Mouse (Mus musculus) neural tube, embryonic 13.5 days (tissue): Measurements from ENCODE around the gene Cep152. TPM values are rescaled to one million over a fixed set of nuclear protein-coding genes. Genes with fewer than 3 reads are reported as not detected.

Experiments
- ATAC-seq: fragments of 200-750 bp; cut with Nextera tagmentation; 2 replicates; pipeline ENCODE4 v1.8.0; 2017; ENCODE audit warnings: low read depth, mild to moderate bottlenecking, moderate TSS enrichment, moderate library complexity
- H3K27ac ChIP-seq: fragments of 300-500 bp; sonication (generic); replicated peaks from 2 replicates; pipeline ENCODE4 v1.5.1; 2015; ENCODE audit warnings: moderate library complexity, mild to moderate bottlenecking, inconsistent platforms
- H3K27me3 ChIP-seq: fragments of 300-500 bp; sonication (generic); 2 replicates; pipeline ENCODE4 v1.6.1; 2015; ENCODE audit warnings: mild to moderate bottlenecking, inconsistent platforms
- H3K36me3 ChIP-seq: fragments of 300-500 bp; sonication (generic); 2 replicates; pipeline ENCODE4 v1.6.1; 2015; ENCODE audit warnings: mild to moderate bottlenecking, inconsistent platforms
- H3K4me1 ChIP-seq: fragments of 300-500 bp; sonication (generic); replicated peaks from 2 replicates; pipeline ENCODE4 v1.6.1; 2015; ENCODE audit warnings: inconsistent platforms
- H3K4me2 ChIP-seq: fragments of 300-500 bp; sonication (generic); 2 replicates; pipeline ENCODE4 v1.6.1; 2015; ENCODE audit warnings: inconsistent platforms, mild to moderate bottlenecking, moderate library complexity
- H3K4me3 ChIP-seq: fragments of 300-500 bp; sonication (generic); 2 replicates; pipeline ENCODE4 v1.5.1; 2015; ENCODE audit warnings: mild to moderate bottlenecking, inconsistent platforms
- H3K9ac ChIP-seq: fragments of 300-500 bp; sonication (generic); 2 replicates; pipeline ENCODE4 v1.6.1; 2015; ENCODE audit warnings: moderate library complexity, mild to moderate bottlenecking, inconsistent platforms
- H3K9me3 ChIP-seq: fragments of 300-500 bp; sonication (generic); 2 replicates; pipeline ENCODE4 v1.6.1; 2016; ENCODE audit warnings: inconsistent platforms
- WGBS: fragments of 180-500 bp; shearing (Covaris S2); methylation state at CpG from one replicate; pipeline ENCODE4 v1.1.7; 2015; 5-methylcytosine and 5-hydroxymethylcytosine counted together
- polyA plus RNA-seq: library from polyadenylated mRNA; unstranded; fragments of >200 nt; fragmentation: Nextera tagmentation; extraction: Ambion mirVana; gene quantifications from 2 replicates; pipeline ENCODE4 v1.2.1, GENCODE M21; 2015

The Cep152 gene
- polyA plus RNA-seq, 1 experiment from 2014 or later = 2.4 TPM

DNA sequence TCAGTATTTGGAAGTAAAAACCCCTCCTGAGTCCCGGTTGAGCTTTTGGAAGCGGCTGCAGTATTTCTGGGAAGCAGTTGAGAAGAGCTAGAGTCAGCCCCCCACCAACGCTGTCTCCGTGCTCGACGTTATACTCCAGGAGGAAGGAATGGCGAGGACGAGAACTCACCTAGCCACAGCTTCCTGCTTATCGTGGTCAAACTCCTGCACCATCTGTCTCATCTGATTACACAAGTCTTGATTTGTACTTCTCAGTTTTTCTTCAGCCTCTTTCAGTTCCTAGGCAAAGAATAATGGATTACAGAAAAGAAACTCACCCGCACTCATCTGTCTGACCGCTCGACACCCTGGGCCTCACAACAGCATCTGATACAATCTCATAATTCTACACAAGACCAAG, 35.6 kb downstream of the Cep152 start:
- Histone ChIP-seq H3K9ac (no peak overlapping the region), H3K27ac (no peak overlapping the region), H3K4me2 (no peak overlapping the region), H3K9me3 (no peaks in the 10 kb centered on the region), H3K27me3 (no peaks in the 10 kb centered on the region), H3K4me3 (no peak overlapping the region), H3K36me3 (peaks cover 47% of the 10 kb centered on the region), H3K4me1 (no peaks in the 10 kb centered on the region)
- 94% methylated on average over 12 of the region's 12 CpGs for WGBS
- ATAC-seq = no peak

DNA sequence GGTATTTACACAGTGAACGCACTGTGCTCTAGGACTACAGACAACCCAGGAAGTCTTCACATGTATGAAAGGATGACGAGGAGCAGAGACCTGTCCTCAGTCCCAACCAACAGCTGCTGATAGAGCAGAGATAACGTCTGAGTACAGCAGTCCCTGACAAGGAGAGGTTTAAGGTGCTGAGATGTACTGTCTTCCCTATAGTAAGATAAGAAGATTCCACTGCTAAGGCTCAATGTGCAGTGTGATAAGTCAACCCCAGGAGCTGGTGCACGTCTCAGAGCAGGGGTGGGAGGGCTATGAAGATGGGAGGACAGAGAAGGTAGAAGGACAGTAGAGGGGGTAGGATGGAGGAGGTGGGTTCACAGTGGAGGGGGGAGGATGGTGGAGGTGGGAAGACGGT, 43.8 kb downstream of the Cep152 start:
- H3K36me3 ChIP-seq = peaks cover 56% of the 10 kb centered on the region
- no peak for ATAC-seq
- H3K9me3 ChIP-seq = no peaks in the 10 kb centered on the region
- no peak overlapping the region for H3K4me3 ChIP-seq
- no peak overlapping the region for H3K27ac ChIP-seq
- no peak overlapping the region for H3K9ac ChIP-seq
- 89% methylated on average over 5 of the region's 5 CpGs for WGBS
- no peaks in the 10 kb centered on the region for H3K27me3 ChIP-seq
- no peaks in the 10 kb centered on the region for H3K4me1 ChIP-seq
- no peak overlapping the region for H3K4me2 ChIP-seq

DNA sequence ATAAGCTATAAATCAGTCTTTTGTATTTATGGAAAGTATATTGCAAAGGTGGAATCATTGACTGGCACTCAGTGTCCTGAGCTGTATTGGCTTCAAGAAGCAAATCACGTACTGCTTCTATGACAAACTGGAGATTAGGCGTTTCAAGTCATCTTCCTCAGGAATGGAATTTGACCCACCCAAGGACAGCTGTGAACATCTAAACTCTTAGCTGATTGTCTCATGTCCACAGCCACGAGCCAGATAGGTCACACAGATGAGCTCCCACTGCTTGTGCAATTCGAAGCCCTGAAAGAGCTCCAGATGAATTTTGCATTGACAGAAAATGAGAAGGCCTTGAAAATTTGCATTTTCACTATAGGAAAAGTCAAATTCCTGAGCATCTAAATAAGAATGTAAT, 47.2 kb downstream of the Cep152 start:
- H3K36me3 ChIP-seq = peaks cover 69% of the 10 kb centered on the region
- H3K4me2 ChIP-seq = no peak overlapping the region
- no peak overlapping the region for H3K4me3 ChIP-seq

DNA sequence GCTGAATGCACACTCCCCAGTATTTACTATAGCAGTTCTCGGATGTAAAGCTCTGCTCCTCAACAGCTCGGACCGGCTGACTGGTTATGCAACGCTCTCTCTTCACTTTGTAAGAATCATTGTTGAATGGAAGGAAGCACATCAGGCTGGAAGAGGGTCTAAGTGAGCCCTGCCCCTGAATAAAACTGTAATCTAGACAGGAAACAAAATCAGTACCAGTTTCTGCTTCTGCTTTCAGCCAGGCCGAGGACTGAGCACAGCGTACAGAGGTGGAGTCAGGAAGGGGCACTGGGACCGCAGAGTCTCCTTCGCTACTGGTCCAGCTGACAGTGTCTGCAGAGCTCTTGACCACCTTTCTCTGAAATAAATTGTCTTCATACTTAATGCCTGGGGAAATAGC, 48.4 kb downstream of the Cep152 start:
- Histone ChIP-seq H3K9ac (no peak overlapping the region), H3K9me3 (no peaks in the 10 kb centered on the region), H3K4me2 (no peak overlapping the region), H3K4me3 (no peak overlapping the region), H3K27ac (no peak overlapping the region), H3K27me3 (no peaks in the 10 kb centered on the region), H3K36me3 (peaks cover 65% of the 10 kb centered on the region), H3K4me1 (no peaks in the 10 kb centered on the region)
- no peak for ATAC-seq
- WGBS = 91% methylated on average over 8 of the region's 8 CpGs

More for the DNA sequence above, 47.2 kb downstream of the Cep152 start:
- no peak overlapping the region for H3K9ac ChIP-seq
- no peak for ATAC-seq
- no peaks in the 10 kb centered on the region for H3K27me3 ChIP-seq
- H3K27ac ChIP-seq = no peak overlapping the region
- WGBS = 83% methylated on average over 4 of the region's 4 CpGs
- H3K9me3 ChIP-seq = no peaks in the 10 kb centered on the region
- H3K4me1 ChIP-seq = no peaks in the 10 kb centered on the region

DNA sequence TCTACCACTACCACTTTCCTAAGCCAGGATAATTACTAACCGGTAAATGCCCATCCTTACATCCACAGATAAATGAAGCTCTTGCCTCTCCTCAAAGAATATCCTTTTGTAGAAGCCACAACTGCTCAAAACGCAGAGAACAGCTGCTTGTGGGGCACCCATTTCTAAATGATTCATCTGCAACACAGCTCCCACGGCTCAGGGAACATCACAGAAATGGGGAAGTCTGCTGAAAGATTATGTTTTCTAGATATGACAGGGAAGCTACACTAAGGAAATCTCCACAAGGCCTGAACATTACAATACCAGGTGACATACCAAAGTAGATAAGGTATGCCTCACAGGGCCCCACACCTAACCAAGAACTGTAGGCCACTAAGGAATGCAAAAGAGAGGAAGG, 49.1 kb downstream of the Cep152 start:
- no peak for ATAC-seq
- Histone ChIP-seq H3K4me3 (no peak overlapping the region), H3K27ac (no peak overlapping the region), H3K9ac (no peak overlapping the region), H3K9me3 (no peaks in the 10 kb centered on the region), H3K4me1 (no peaks in the 10 kb centered on the region), H3K36me3 (peaks cover 63% of the 10 kb centered on the region), H3K27me3 (no peaks in the 10 kb centered on the region), H3K4me2 (no peak overlapping the region)
- WGBS = 88% methylated on average over 3 of the region's 3 CpGs

DNA sequence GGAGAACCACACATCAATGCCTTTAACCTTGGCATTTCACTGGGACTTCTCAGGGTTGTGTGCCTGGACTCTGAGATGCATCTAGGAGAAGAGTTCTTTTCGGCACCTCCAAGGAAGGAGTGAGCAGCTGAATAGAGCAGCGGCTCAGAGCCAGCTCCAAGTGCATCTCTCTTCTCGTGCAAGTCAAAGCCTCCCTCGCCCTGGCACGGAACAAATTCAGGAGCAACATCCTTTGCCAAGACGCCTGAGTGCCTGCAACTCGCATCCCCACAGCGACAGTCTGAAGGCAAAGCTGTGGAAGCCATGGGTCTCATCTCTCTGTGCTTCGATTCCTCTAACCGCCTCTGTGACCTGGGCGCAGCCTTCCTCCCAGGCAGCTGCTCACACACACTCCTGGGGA, 61.0 kb downstream of the Cep152 start:
- H3K4me2 ChIP-seq = no peak overlapping the region
- H3K27me3 ChIP-seq = no peaks in the 10 kb centered on the region
- no peak overlapping the region for H3K4me3 ChIP-seq
- no peak overlapping the region for H3K27ac ChIP-seq
- peaks cover 44% of the 10 kb centered on the region for H3K36me3 ChIP-seq
- no peak overlapping the region for H3K9ac ChIP-seq
- peaks cover under 1% of the 10 kb centered on the region; the same call in 1 of the 2 replicates for H3K4me1 ChIP-seq
- no peaks in the 10 kb centered on the region for H3K9me3 ChIP-seq
- 92% methylated on average over 11 of the region's 11 CpGs for WGBS
- no peak for ATAC-seq

DNA sequence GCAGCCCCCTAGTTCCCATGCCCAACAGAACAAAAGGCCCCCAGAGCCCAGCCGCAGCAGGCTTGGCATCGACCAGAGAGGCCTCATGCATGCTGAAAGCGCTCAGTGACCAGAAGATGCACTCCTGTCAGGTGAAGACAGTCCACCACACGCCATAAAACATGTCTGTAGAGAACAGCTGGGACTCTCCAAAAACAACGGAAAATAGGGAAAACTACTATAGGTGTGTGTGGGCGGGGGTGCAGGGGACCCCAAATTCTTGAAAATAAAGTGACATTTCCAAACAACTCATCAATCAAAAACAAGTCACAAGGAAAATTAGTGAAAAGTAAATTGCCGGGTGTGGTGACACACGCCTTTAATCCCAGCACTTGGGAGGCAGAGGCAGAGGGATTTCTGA, 62.5 kb downstream of the Cep152 start:
- ATAC-seq = no peak
- Histone ChIP-seq H3K27me3 (no peaks in the 10 kb centered on the region), H3K36me3 (peaks cover 34% of the 10 kb centered on the region), H3K4me2 (no peak overlapping the region), H3K27ac (no peak overlapping the region), H3K4me3 (no peak overlapping the region), H3K4me1 (peaks cover 6% of the 10 kb centered on the region; the same call in 1 of the 2 replicates), H3K9me3 (no peaks in the 10 kb centered on the region), H3K9ac (no peak overlapping the region)
- 83% methylated on average over 8 of the region's 8 CpGs for WGBS

DNA sequence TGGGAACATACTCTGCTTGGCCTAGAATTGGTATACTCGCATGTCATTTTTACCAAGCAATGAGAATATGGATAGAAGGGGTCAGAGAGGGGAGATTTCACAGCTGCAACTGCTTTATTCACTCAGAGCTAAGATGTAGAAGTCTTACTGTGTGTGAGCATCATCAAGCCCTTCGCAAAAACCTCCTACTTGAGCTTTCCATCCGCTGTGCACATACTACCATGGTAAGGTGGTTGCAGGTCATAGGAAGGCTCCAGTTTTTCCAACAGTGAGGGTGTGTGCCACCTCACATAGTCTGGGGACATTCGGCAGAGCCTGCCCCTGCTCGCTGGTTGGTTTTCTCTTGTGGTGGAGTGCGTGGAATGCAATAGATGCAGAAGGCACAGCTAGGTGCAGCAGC, 64.9 kb downstream of the Cep152 start:
- no peaks in the 10 kb centered on the region for H3K9me3 ChIP-seq
- WGBS = 92% methylated on average over 6 of the region's 6 CpGs
- ATAC-seq = no peak
- no peak overlapping the region for H3K9ac ChIP-seq
- H3K36me3 ChIP-seq = peaks cover 17% of the 10 kb centered on the region
- H3K27me3 ChIP-seq = no peaks in the 10 kb centered on the region
- H3K4me2 ChIP-seq = no peak overlapping the region
- H3K27ac ChIP-seq = no peak overlapping the region
- H3K4me1 ChIP-seq = peaks cover 6% of the 10 kb centered on the region; the same call in 1 of the 2 replicates
- no peak overlapping the region for H3K4me3 ChIP-seq

DNA sequence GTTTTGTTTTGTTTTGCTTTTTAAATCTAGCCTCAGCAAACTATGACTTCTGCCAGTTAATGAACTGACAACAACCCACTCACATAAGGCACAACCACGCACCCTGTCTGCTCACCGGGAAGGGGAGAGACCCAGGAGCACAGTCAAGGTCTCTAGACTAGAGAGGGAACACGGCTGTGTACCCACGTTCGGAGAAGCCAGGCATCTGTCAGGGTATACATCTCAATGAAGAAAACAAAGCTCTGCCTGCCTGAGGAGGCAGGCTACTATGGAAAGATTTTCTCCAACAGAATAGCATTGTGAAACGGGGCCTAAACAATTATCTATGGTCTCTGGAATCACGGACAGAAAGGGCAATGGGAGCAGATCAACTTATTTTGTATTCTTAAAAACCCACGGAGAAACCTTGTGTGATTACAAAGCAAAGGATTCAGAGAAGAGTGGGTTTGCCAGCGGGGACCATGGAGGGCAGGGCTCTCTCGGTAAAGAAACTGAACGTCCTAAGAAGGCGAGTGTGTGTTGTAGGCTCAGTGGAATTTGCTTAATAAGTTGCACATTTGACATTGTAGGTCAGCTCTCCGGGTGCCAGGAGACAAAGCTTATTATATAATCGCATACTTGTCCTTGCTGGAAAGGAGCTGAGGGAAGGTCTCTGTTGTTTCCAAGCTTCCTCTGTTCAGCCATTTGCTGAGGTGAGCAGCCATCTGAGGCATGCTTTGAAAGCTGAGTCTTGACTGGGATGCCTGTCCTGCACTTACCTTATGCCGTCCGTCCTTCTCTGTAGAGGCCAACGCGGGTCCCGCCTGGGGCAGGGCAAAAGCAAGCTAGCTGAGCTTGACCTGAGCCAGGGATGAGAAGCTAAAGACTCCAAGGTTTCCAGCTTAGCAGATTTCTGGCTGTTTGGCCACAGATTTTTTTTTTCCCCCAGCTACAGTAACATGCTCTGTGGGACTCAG, 66.0 kb downstream of the Cep152 start:
- Histone ChIP-seq H3K9ac (no peak overlapping the region), H3K27me3 (no peaks in the 10 kb centered on the region), H3K4me2 (no peak overlapping the region), H3K4me1 (peaks cover 6% of the 10 kb centered on the region; the same call in 1 of the 2 replicates), H3K9me3 (no peaks in the 10 kb centered on the region), H3K36me3 (peaks cover 8% of the 10 kb centered on the region), H3K4me3 (no peak overlapping the region), H3K27ac (no peak overlapping the region)
- ATAC-seq = no peak
- 55% methylated on average over 19 of the region's 19 CpGs for WGBS

DNA sequence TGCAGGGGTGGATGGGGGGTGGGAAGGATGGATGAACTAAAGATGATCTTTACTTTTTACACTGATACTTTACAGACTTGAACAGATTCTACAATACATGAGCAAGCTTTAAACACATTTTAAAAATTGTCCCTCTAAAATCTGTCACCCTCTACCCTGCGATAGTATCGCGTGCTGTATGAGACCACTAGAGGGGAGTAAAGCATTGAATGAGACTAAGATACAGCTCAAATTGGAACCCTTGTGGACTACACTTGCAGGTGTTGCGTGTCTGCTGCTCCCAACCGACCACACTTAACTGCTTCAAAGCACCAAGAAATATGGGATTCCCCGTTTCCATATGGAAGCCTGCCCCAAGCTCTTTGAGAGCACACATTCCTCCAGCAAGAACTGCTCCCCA, 69.1 kb downstream of the Cep152 start:
- no peak overlapping the region for H3K27ac ChIP-seq
- no peaks in the 10 kb centered on the region for H3K27me3 ChIP-seq
- no peak overlapping the region for H3K4me3 ChIP-seq
- peaks cover 6% of the 10 kb centered on the region; the same call in 1 of the 2 replicates for H3K4me1 ChIP-seq
- no peak overlapping the region for H3K9ac ChIP-seq
- no peaks in the 10 kb centered on the region for H3K9me3 ChIP-seq
- 76% methylated on average over 6 of the region's 6 CpGs for WGBS
- no peaks in the 10 kb centered on the region for H3K36me3 ChIP-seq
- H3K4me2 ChIP-seq = no peak overlapping the region
- no peak for ATAC-seq

DNA sequence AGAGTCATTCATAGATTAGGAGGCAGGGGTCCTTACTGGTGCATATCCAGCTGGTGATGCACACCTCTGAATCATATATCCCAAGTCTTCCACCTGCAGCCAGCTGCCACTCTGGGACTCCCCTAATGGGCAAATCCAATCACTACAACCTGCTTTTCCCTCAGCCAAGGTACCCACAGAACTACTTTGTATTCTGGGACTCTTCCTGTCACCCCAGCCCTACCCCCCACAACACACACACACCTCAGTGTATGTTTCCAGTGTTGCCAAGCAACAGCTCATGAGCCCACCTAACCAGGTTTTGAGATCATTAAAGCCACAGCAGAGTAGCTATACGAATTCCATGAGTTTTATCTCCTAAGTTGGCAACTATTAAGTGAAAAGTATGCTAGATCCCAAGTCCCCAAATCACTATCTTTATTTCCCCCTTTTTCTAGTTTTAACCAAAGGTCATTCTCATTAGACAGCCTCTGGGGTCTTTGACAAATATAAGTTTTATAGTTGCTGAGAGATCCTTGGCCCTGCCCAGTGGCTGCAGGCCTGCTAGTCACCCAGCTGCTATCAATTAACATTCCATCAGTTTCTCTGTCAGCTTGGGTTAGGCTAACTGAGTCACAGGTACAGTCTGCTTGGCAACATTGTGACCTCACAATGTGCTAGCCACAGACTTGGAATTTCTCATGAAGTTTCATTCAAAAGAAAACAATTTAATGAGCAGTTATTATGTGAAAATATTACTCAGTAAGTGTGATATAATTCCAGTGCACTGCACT, 75.9 kb downstream of the Cep152 start:
- Histone ChIP-seq H3K4me3 (no peak overlapping the region), H3K9ac (no peak overlapping the region), H3K9me3 (peaks cover 4% of the 10 kb centered on the region; the same call in 1 of the 2 replicates), H3K27me3 (no peaks in the 10 kb centered on the region), H3K4me1 (no peaks in the 10 kb centered on the region), H3K27ac (no peak overlapping the region), H3K36me3 (no peaks in the 10 kb centered on the region), H3K4me2 (no peak overlapping the region)
- no peak for ATAC-seq
- 76% methylated on average over 1 of the region's 1 CpGs for WGBS

DNA sequence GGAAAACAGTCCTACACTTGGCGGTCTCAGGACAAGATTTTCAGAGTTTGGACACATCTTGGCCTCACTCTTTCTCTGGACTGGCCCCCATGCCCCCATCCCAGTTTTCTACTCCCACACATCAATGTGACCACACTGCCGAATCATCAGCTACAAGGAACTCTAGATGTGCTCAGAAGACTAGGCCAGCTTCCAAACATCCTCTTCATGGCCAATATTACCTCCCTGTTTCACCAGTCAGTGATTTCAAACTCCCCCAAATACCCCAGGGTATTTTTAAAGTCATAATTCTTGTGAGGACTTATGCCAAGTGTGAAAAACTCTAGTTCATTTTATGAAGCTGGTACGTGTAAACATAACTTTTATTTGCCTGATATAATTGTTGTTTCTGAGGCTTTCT, 79.9 kb downstream of the Cep152 start:
- Histone ChIP-seq H3K4me3 (no peak overlapping the region), H3K4me1 (no peaks in the 10 kb centered on the region), H3K36me3 (no peaks in the 10 kb centered on the region), H3K9me3 (peaks cover 4% of the 10 kb centered on the region; the same call in 1 of the 2 replicates), H3K27me3 (no peaks in the 10 kb centered on the region), H3K9ac (no peak overlapping the region), H3K4me2 (no peak overlapping the region), H3K27ac (no peak overlapping the region)
- ATAC-seq = no peak
- 90% methylated on average over 3 of the region's 3 CpGs for WGBS
